Mouse (Mus musculus) myocyte (in vitro differentiated cells): ENCODE measurements around the gene Man2a2. TPM values are rescaled to one million over a fixed set of nuclear protein-coding genes. Genes with fewer than 3 reads are reported as not detected.

Source experiments
- H3K27me3 ChIP-seq: one replicate; pipeline ENCODE4 v1.6.1; 2011; ENCODE audit not compliant: control insufficient read depth, insufficient read depth, insufficient read length
- H3K36me3 ChIP-seq: one replicate; pipeline ENCODE4 v1.6.1; 2011; ENCODE audit not compliant: control insufficient read depth, insufficient read depth
- H3K4me2 ChIP-seq: one replicate; pipeline ENCODE4 v1.6.1; 2011; ENCODE audit warnings: low read depth, control low read depth
- H3K4me3 ChIP-seq: one replicate; pipeline ENCODE4 v1.5.1; 2011; ENCODE audit warnings: mild to moderate bottlenecking, control low read depth, moderate library complexity
- H3K79me2 ChIP-seq: one replicate; pipeline ENCODE4 v1.6.1; 2011; ENCODE audit not compliant: control insufficient read depth, insufficient read depth
- H3ac ChIP-seq: one replicate; pipeline ENCODE4 v1.6.1; 2011; ENCODE audit not compliant: control insufficient read depth, insufficient read length
- CEBPB ChIP-seq: IDR thresholded peaks from 2 replicates; pipeline ENCODE4 v1.6.1; 2011; ENCODE audit warnings: mild to moderate bottlenecking, moderate library complexity; ENCODE audit not compliant: poor library complexity, insufficient read depth, severe bottlenecking
- MAX ChIP-seq: IDR thresholded peaks from one replicate; pipeline ENCODE4 v1.6.1; 2011; ENCODE audit warnings: low read depth, mild to moderate bottlenecking, control low read depth
- MYOD1 ChIP-seq, 3 experiments: IDR thresholded peaks; one replicate each; pipeline ENCODE4 v1.6.1; 2011; ENCODE audit warnings: control low read depth in 2 of 3, low read depth in 2 of 3, mild to moderate bottlenecking in 2 of 3, moderate library complexity in 1 of 3; ENCODE audit not compliant: insufficient read length in 2 of 3, control insufficient read depth in 1 of 3
- MYOG ChIP-seq, 3 experiments: IDR thresholded peaks; one replicate each; pipeline ENCODE4 v1.6.1; 2011; ENCODE audit warnings: control low read depth in 2 of 3, low read depth in 2 of 3, mild to moderate bottlenecking in 2 of 3; ENCODE audit not compliant: insufficient read length in 2 of 3, control insufficient read depth in 1 of 3, insufficient read depth in 1 of 3
- POLR2A ChIP-seq: IDR thresholded peaks from one replicate; pipeline ENCODE4 v1.6.1; 2011; ENCODE audit warnings: low read depth, mild to moderate bottlenecking, control low read depth, moderate library complexity; ENCODE audit not compliant: insufficient read length
- POLR2AphosphoS2 ChIP-seq: IDR thresholded peaks from one replicate; pipeline ENCODE4 v1.6.1; 2011; ENCODE audit warnings: low read depth, control low read depth; ENCODE audit not compliant: insufficient read length
- REST ChIP-seq: IDR thresholded peaks from one replicate; pipeline ENCODE4 v1.6.1; 2011; ENCODE audit warnings: mild to moderate bottlenecking, control low read depth, moderate library complexity; ENCODE audit not compliant: insufficient read depth, insufficient read length
- SRF ChIP-seq: IDR thresholded peaks from one replicate; pipeline ENCODE4 v1.6.1; 2011; ENCODE audit warnings: low read depth; ENCODE audit not compliant: control insufficient read depth, insufficient read length
- TCF12 ChIP-seq: IDR thresholded peaks from one replicate; pipeline ENCODE4 v1.6.1; 2011; ENCODE audit warnings: mild to moderate bottlenecking, control low read depth; ENCODE audit not compliant: poor library complexity, insufficient read depth, severe bottlenecking
- TCF3 ChIP-seq: IDR thresholded peaks from one replicate; pipeline ENCODE4 v1.6.1; 2011; ENCODE audit warnings: low read depth, control low read depth; ENCODE audit not compliant: insufficient read length
- USF1 ChIP-seq: IDR thresholded peaks from one replicate; pipeline ENCODE4 v1.6.1; 2011; ENCODE audit warnings: low read depth, mild to moderate bottlenecking, control low read depth, moderate library complexity
- polyA plus RNA-seq: library from polyadenylated mRNA; unstranded; fragments of >200 nt; fragmentation: generic; extraction: Trizol; gene quantifications from one replicate; pipeline ENCODE4 v1.2.1, GENCODE M21; 2012; ENCODE audit warnings: missing spikeins

The Man2a2 gene
- polyA plus RNA-seq, 1 experiment, result 35.7 TPM

GRCm38 (mm10) chr7:80346830-80347229, 24.3 kb downstream of the Man2a2 start:
- no peaks in the 10 kb centered on the region for H3K79me2 ChIP-seq
- no peak for TF ChIP-seq TCF3
- no peak for TF ChIP-seq POLR2AphosphoS2
- TF ChIP-seq TCF12, result no peak
- no peak overlapping the region for H3ac ChIP-seq
- peaks cover 3% of the 10 kb centered on the region for H3K36me3 ChIP-seq
- H3K27me3 ChIP-seq, result no peaks in the 10 kb centered on the region
- no peak overlapping the region for H3K4me3 ChIP-seq
- H3K4me2 ChIP-seq, result peak overlapping the region; percentile 56

- H3K36me3 ChIP-seq, result peaks cover 3% of the 10 kb centered on the region
- no peaks in the 10 kb centered on the region for H3K27me3 ChIP-seq
- H3K4me3 ChIP-seq, result no peak overlapping the region
- H3K79me2 ChIP-seq, result no peaks in the 10 kb centered on the region
- peak overlapping the region; percentile 56 for H3K4me2 ChIP-seq
- no peak overlapping the region for H3ac ChIP-seq
- TF ChIP-seq MYOG (IDR thresholded peaks at IDR 0.05; ENCODE audit: control insufficient read depth in 1 of 3, insufficient read depth in 1 of 3, insufficient read length in 2 of 3, low read depth in 2 of 3) (no peak), CEBPB (peak; percentile 76; the same call in 1 of the 2 replicates), MYOD1 (IDR thresholded peaks at IDR 0.05; ENCODE audit: control insufficient read depth in 1 of 3, insufficient read length in 2 of 3, low read depth in 2 of 3) (peak in 1 of 3 experiments; percentile 13)
Observed at GRCm38 (mm10) chr7:80346173-80346572, 25.0 kb downstream of the Man2a2 start.

GRCm38 (mm10) chr7:80343270-80344018, 27.7 kb downstream of the Man2a2 start:
- H3K4me3 ChIP-seq, result peak overlapping the region; percentile 35
- peaks cover 10% of the 10 kb centered on the region for H3K79me2 ChIP-seq
- no peaks in the 10 kb centered on the region for H3K27me3 ChIP-seq
- H3K4me2 ChIP-seq, result peak overlapping the region; percentile 99
- TF ChIP-seq SRF, result no peak
- no peak for TF ChIP-seq TCF3
- TF ChIP-seq MYOD1 (IDR thresholded peaks at IDR 0.05; ENCODE audit: control insufficient read depth in 1 of 3, insufficient read length in 2 of 3, low read depth in 2 of 3), result peak in 1 of 3 experiments; percentile 0
- no peak for TF ChIP-seq MYOG (IDR thresholded peaks at IDR 0.05; ENCODE audit: control insufficient read depth in 1 of 3, insufficient read depth in 1 of 3, insufficient read length in 2 of 3, low read depth in 2 of 3)
- peak overlapping the region; percentile 64 for H3ac ChIP-seq
- H3K36me3 ChIP-seq, result no peaks in the 10 kb centered on the region

- Histone ChIP-seq H3ac (peak within 1 kb of the TSS; percentile 64), H3K4me3 (peak within 1 kb of the TSS; percentile 35), H3K27me3 (no peaks in the 10 kb centered on the region), H3K36me3 (no peaks in the 10 kb centered on the region), H3K4me2 (peak within 1 kb of the TSS; percentile 99), H3K79me2 (peaks cover 15% of the 10 kb centered on the region)
- no peak for TF ChIP-seq USF1
- peak; percentile 87 for TF ChIP-seq POLR2AphosphoS2
- peak; percentile 81 for TF ChIP-seq POLR2A
- TF ChIP-seq MYOD1 (IDR thresholded peaks at IDR 0.05; ENCODE audit: control insufficient read depth in 1 of 3, insufficient read length in 2 of 3, low read depth in 2 of 3), result peak in 1 of 3 experiments; percentile 42
- peak in 2 of 3 experiments; percentile 4 to 31 for TF ChIP-seq MYOG (IDR thresholded peaks at IDR 0.05; ENCODE audit: control insufficient read depth in 1 of 3, insufficient read depth in 1 of 3, insufficient read length in 2 of 3, low read depth in 2 of 3)
- no peak for TF ChIP-seq REST
Observed at GRCm38 (mm10) chr7:80342858-80343257, 28.3 kb downstream of the Man2a2 start, which contains the start of gene Hddc3. Hddc3 (plus strand) TSS chr7:80343104.

- Histone ChIP-seq H3K4me2 (no peak overlapping the region), H3K4me3 (no peak overlapping the region), H3K79me2 (peaks cover 15% of the 10 kb centered on the region), H3K27me3 (no peaks in the 10 kb centered on the region), H3ac (no peak overlapping the region), H3K36me3 (no peaks in the 10 kb centered on the region)
- TF ChIP-seq POLR2A, result no peak
- peak in 1 of 3 experiments; percentile 8 for TF ChIP-seq MYOG (IDR thresholded peaks at IDR 0.05; ENCODE audit: control insufficient read depth in 1 of 3, insufficient read depth in 1 of 3, insufficient read length in 2 of 3, low read depth in 2 of 3)
- no peak for TF ChIP-seq CEBPB
Observed at GRCm38 (mm10) chr7:80341793-80342192, 29.4 kb downstream of the Man2a2 start.

GRCm38 (mm10) chr7:80340793-80341192, 30.4 kb downstream of the Man2a2 start, which contains the start of gene Unc45a:
Unc45a (minus strand) TSS chr7:80341005.
- peaks cover 15% of the 10 kb centered on the region for H3K79me2 ChIP-seq
- peak within 1 kb of the TSS; percentile 74 for H3K4me3 ChIP-seq
- H3K4me2 ChIP-seq, result peak within 1 kb of the TSS; percentile 95
- peak within 1 kb of the TSS; percentile 63 for H3ac ChIP-seq
- TF ChIP-seq USF1 (no peak), MYOG (IDR thresholded peaks at IDR 0.05; ENCODE audit: control insufficient read depth in 1 of 3, insufficient read depth in 1 of 3, insufficient read length in 2 of 3, low read depth in 2 of 3) (no peak), TCF12 (no peak), SRF (no peak), POLR2AphosphoS2 (no peak), MAX (no peak)
- H3K27me3 ChIP-seq, result no peaks in the 10 kb centered on the region
- no peaks in the 10 kb centered on the region for H3K36me3 ChIP-seq
